Mouse (Mus musculus) stomach, postnatal 0 days (tissue): ENCODE data around the gene Hspb7.

Experiments used
- CTCF ChIP-seq: IDR thresholded peaks from 2 replicates; pipeline ENCODE4 v1.5.1; 2016; ENCODE audit warnings: antibody characterized with exemption, low read depth, mild to moderate bottlenecking, moderate library complexity
- EP300 ChIP-seq: optimal IDR thresholded peaks from 2 replicates; pipeline ENCODE3; 2016; ENCODE audit warnings: antibody characterized with exemption

GRCm38 (mm10) chr4:141389366-141390150 is 31.0 kb upstream of the Hspb7 start:
- no peak for TF ChIP-seq CTCF
- no peak for TF ChIP-seq EP300
